Mouse (Mus musculus) neural tube, embryonic 14.5 days (tissue): ENCODE results near the gene Pdzd2. TPM values are rescaled to one million over a fixed set of nuclear protein-coding genes. Genes with fewer than 3 reads are reported as not detected.

Experiments used
- ATAC-seq: fragments of 200-750 bp; cut with Nextera tagmentation; 2 replicates; pipeline ENCODE4 v1.8.0; 2017; ENCODE audit warnings: low read depth, mild to moderate bottlenecking, moderate TSS enrichment, moderate library complexity
- H3K27ac ChIP-seq: fragments of 300-500 bp; sonication (generic); 2 replicates; pipeline ENCODE4 v1.5.1; 2014; ENCODE audit warnings: low read depth, mild to moderate bottlenecking, control low read depth, low read length, moderate library complexity, mixed read lengths
- H3K27me3 ChIP-seq: fragments of 300-500 bp; sonication (generic); 2 replicates; pipeline ENCODE4 v1.6.1; 2014; ENCODE audit warnings: low read length; ENCODE audit not compliant: control insufficient read depth, insufficient read depth
- H3K36me3 ChIP-seq: fragments of 300-500 bp; sonication (generic); 2 replicates; pipeline ENCODE4 v1.6.1; 2014; ENCODE audit warnings: low read length, mixed read lengths; ENCODE audit not compliant: control insufficient read depth, insufficient read depth
- H3K4me1 ChIP-seq: fragments of 300-500 bp; sonication (generic); 2 replicates; pipeline ENCODE4 v1.6.1; 2014; ENCODE audit warnings: low read length; ENCODE audit not compliant: control insufficient read depth, insufficient read depth
- H3K4me2 ChIP-seq: fragments of 300-500 bp; sonication (generic); 2 replicates; pipeline ENCODE4 v1.6.1; 2014; ENCODE audit warnings: mild to moderate bottlenecking, low read depth, low read length, control low read depth
- H3K4me3 ChIP-seq: fragments of 300-500 bp; sonication (generic); 2 replicates; pipeline ENCODE4 v1.5.1; 2014; ENCODE audit warnings: low read depth, low read length, control low read depth, mixed read lengths
- H3K9ac ChIP-seq: fragments of 300-500 bp; sonication (generic); replicated peaks from 2 replicates; pipeline ENCODE4 v1.6.1; 2014; ENCODE audit warnings: low read depth, mild to moderate bottlenecking, control low read depth, low read length, mixed read lengths
- H3K9me3 ChIP-seq: fragments of 300-500 bp; sonication (generic); 2 replicates; pipeline ENCODE4 v1.6.1; 2016; ENCODE audit warnings: low read length; ENCODE audit not compliant: control insufficient read depth
- WGBS: fragments of 180-500 bp; shearing (Covaris S2); extraction: QIAGEN DNeasy Blood & Tissue Kit; methylation state at CpG from one replicate; pipeline ENCODE4 v1.1.7; 2014; 5-methylcytosine and 5-hydroxymethylcytosine counted together
- polyA plus RNA-seq: library from polyadenylated mRNA; unstranded; fragments of >200 nt; fragmentation: Nextera tagmentation; extraction: Ambion mirVana; gene quantifications from 2 replicates; pipeline ENCODE4 v1.2.1, GENCODE M21; 2014

Pdzd2 gene
- polyA plus RNA-seq, 1 experiment from 2014 or later, result 16.6 TPM

DNA sequence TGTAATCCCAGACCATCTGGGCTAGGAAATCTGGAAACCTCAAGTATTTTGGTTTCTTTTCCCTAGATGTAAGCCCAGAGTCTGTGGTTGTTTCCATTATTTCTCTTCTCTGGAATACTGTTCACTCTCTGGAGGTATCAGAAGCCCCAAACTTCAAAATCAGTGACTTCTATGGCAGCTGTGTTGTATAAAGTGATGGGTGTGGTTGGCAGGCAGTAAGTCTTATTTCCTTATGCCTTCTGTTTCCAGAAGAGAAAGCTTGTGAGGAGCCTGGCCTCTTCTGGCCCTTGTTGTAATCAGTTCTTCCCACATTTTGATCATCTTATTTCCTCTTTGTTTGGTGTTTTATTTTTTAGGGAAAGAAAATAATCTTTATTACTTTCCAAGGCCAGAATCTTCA, 408.8 kb downstream of the Pdzd2 start:
- Histone ChIP-seq H3K27ac (no peak overlapping the region), H3K4me2 (no peak overlapping the region), H3K36me3 (no peaks in the 10 kb centered on the region), H3K9me3 (no peaks in the 10 kb centered on the region), H3K9ac (no peak overlapping the region), H3K27me3 (no peaks in the 10 kb centered on the region), H3K4me3 (no peak overlapping the region), H3K4me1 (no peaks in the 10 kb centered on the region)
- no peak for ATAC-seq

DNA sequence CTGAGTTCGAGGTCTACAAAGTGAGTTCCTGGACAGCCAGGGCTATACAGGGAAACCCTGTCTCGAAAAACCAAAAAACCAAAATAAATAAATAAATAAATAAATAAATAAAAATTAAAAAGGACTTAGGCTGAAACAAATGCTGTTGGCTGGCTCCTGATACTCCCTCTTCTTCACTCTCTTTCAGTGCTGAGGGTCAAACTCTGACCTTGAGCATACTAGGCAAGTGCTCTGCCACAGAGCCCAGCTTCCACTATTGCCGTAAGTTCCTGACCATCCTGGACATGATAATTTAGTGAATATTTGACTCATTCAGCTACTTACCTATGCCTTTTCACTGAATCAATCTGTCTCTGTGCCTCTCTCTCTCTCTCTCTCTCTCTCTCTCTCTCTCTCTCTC, 409.3 kb downstream of the Pdzd2 start:
- H3K9ac ChIP-seq, result no peak overlapping the region
- no peak overlapping the region for H3K27ac ChIP-seq
- H3K27me3 ChIP-seq, result no peaks in the 10 kb centered on the region
- no peak overlapping the region for H3K4me2 ChIP-seq
- H3K9me3 ChIP-seq, result no peaks in the 10 kb centered on the region
- H3K4me3 ChIP-seq, result no peak overlapping the region
- H3K36me3 ChIP-seq, result no peaks in the 10 kb centered on the region
- no peak for ATAC-seq
- no peaks in the 10 kb centered on the region for H3K4me1 ChIP-seq
- 89% methylated on average over 3 of the region's 3 CpGs for WGBS

DNA sequence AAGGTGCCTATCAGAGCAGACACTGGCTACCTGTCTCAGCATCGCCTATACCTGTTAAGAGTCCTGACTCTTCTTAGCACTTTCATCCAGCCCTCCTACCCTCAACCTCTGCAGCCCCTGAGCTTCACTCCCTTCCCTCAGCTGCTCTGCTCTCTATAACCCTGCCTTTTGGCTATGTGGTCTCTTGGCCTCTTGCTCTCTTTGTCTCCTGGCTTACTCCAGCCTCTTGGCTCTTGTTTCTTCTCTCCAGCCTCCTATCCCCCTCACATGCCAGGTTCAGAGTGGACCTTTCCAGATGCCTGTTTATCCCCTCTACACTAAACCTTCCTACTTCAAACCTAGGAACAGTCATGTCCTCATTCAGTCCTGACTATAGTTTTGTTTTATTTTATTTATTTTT, 415.4 kb downstream of the Pdzd2 start:
- Histone ChIP-seq H3K9ac (no peak overlapping the region), H3K9me3 (no peaks in the 10 kb centered on the region), H3K27ac (no peak overlapping the region), H3K27me3 (peaks cover 4% of the 10 kb centered on the region; the same call in 1 of the 2 replicates), H3K36me3 (no peaks in the 10 kb centered on the region), H3K4me3 (no peak overlapping the region), H3K4me1 (peaks cover 21% of the 10 kb centered on the region; the same call in 1 of the 2 replicates), H3K4me2 (peak overlapping the region; percentile 7; the same call in 1 of the 2 replicates)
- no peak for ATAC-seq
- 100% methylated on average over 1 of the region's 1 CpGs for WGBS

DNA sequence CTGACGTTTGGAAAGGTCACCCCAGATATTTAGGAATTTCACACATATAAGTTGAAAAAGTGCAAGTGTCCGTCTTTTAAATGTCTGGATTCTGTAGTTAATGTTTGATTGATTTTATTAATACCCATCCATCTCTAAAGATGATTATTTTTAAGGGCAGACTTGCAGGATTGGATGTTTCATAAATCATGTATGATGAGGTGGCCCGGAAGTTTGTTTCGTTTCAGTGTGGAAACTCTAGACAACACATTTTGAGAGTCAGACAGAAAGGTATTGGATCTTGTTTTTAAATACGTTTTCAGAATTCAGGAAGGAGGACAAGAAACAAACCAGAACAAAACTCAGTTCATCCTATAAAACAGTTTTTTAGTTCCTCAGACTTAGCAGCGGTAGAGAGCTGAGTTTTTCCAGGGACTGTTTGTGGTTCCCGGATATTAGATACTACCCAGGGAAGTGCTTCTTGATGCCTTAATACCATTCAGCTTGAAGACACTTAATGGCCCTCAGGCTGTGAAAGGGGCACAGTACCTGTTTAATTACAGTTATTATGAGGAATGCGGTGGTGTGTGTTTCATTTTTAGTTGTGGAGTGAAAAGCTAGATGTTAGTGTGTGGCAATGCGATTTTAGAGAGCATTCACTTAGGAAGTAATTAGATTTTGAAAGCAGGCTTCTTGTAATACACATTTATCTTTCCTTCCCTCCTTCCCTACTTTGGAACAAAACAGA, 416.9 kb downstream of the Pdzd2 start:
- WGBS, result 14% methylated on average over 9 of the region's 9 CpGs
- ATAC-seq, result no peak
- H3K9ac ChIP-seq, result peak overlapping the region; percentile 97; the same call in 1 of the 2 replicates
- H3K27ac ChIP-seq, result no peak overlapping the region
- H3K9me3 ChIP-seq, result no peaks in the 10 kb centered on the region
- peak overlapping the region; percentile 79 for H3K4me2 ChIP-seq
- no peaks in the 10 kb centered on the region for H3K36me3 ChIP-seq
- peaks cover 4% of the 10 kb centered on the region; the same call in 1 of the 2 replicates for H3K27me3 ChIP-seq
- peak overlapping the region; percentile 100 for H3K4me3 ChIP-seq
- peaks cover 21% of the 10 kb centered on the region; the same call in 1 of the 2 replicates for H3K4me1 ChIP-seq

DNA sequence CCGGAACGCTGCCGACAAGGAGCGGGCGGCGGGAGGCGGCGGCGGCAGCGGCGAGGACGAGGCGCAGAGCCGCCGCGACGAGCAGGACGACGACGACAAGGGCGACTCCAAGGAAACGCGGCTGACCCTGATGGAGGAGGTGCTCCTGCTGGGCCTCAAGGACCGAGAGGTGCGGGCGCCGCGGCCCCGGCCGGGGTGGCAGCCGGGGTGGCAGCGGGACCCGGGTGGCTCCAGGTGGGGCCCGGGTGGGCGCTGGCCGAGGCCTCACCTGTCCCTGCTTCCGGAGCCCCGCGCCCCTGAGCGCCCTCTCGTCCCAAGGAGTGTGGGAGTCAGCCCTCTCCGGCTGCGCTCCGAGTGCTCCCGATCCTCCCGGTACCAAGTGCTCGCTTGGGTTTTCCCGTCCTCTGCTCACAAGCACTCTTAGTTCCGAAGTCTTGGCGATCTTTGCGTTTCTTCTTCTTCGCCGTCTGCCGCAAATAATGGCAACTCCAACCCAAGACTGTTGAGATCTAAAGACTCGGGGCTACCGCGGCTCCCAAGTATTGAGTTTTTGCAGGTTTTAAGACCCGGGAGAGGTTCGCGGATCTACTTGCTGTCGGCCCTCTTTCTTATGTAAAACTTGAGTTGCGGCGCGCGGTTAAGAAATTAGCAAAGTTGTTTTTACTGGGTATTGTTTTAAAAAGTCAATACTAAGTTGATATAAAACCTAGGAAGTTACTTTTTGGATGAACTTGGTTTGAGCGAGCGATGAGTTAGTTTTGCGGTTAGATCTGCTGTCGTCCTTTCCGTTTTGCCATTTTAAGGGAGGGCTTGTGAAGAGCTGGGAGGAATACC, 417.7 kb downstream of the Pdzd2 start, which contains the start of gene 1810049J17Rik:
1810049J17Rik (minus strand) TSS at position 112 of the 834 bp plus-strand sequence.
- ATAC-seq, result peak; percentile 52
- no peaks in the 10 kb centered on the region for H3K9me3 ChIP-seq
- H3K4me2 ChIP-seq, result peak within 1 kb of the TSS; percentile 79
- H3K27ac ChIP-seq, result peak within 1 kb of the TSS; percentile 96
- under 1% methylated on average over 44 of the region's 70 CpGs for WGBS
- H3K4me1 ChIP-seq, result peaks cover 21% of the 10 kb centered on the region; the same call in 1 of the 2 replicates
- peaks cover 4% of the 10 kb centered on the region; the same call in 1 of the 2 replicates for H3K27me3 ChIP-seq
- peak within 1 kb of the TSS; percentile 100 for H3K4me3 ChIP-seq
- H3K9ac ChIP-seq, result peak within 1 kb of the TSS; percentile 97
- H3K36me3 ChIP-seq, result no peaks in the 10 kb centered on the region

DNA sequence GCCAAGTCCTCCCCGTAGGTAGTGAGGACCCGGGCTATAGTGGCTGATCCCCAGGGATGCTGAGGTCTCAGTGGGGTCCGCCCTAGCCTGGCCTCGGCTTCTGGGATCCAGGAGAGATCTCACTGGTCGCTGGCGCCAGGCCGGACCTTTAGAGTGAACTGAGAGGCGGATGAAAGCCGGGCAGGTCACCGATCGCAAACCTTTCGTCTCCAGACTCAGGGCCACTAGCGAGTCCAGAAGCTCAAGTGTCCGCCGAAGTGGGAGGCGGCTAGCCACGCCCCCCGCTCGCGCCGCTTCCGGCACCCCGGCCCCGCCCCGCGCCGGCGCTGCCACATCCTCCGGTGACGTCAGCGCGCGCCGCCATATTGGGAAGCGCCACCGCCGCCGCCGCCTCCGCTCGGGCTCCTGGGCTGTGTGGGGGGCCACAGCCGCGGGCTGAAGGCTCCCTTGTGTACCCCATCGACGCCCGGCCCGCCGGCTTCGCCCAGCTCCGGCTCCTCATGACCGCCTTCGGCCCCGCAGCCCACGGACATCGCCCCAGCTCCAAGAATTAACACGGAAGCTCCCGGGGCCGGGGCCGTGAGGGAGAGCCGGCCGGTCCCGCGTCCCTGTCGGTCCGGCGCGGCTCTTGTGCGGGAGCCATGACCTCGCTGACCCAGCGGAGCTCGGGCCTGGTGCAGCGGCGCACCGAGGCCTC, 418.5 kb downstream of the Pdzd2 start, which contains the start of gene Golph3:
Golph3 (plus strand) TSS at position 360 of the 697 bp plus-strand sequence.
- H3K4me3 ChIP-seq, result peak within 1 kb of the TSS; percentile 100
- peak within 1 kb of the TSS; percentile 97 for H3K9ac ChIP-seq
- peaks cover 21% of the 10 kb centered on the region; the same call in 1 of the 2 replicates for H3K4me1 ChIP-seq
- ATAC-seq, result peak; percentile 97
- peak within 1 kb of the TSS; percentile 96 for H3K27ac ChIP-seq
- no peaks in the 10 kb centered on the region for H3K9me3 ChIP-seq
- peak within 1 kb of the TSS; percentile 79 for H3K4me2 ChIP-seq
- H3K36me3 ChIP-seq, result no peaks in the 10 kb centered on the region
- peaks cover 4% of the 10 kb centered on the region; the same call in 1 of the 2 replicates for H3K27me3 ChIP-seq
- under 1% methylated on average over 64 of the region's 74 CpGs for WGBS

DNA sequence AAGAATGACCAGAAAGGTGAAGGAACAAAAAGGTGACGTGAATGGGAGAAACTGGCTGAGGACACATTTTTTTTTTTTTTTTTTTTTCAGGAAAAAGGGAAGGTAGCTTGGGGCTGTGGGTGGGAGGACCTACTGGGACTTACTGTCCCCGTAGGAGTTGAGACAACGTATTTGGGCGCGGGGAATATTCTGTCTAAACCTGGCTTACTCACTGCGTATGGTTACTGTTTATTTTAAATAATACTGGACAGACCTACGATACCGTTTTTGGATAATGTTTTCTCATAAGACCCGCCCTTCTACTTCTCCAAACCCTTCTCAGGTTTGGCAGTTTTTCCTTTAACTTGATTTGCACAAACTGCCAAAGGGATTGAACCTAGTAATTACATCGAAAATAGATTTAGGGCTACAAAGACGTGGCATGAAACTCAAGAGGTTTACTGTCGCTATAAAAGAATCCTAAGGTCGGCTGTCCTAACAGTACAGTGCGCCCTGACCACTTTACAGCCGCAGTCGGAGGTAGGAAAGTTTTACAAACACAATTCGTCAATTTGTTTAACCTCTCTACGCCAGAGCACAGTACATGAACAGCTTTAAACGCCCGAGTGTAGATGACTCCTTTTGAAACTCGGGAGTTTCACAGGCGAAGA, 419.2 kb downstream of the Pdzd2 start:
- peak overlapping the region; percentile 97 for H3K9ac ChIP-seq
- ATAC-seq, result no peak

DNA sequence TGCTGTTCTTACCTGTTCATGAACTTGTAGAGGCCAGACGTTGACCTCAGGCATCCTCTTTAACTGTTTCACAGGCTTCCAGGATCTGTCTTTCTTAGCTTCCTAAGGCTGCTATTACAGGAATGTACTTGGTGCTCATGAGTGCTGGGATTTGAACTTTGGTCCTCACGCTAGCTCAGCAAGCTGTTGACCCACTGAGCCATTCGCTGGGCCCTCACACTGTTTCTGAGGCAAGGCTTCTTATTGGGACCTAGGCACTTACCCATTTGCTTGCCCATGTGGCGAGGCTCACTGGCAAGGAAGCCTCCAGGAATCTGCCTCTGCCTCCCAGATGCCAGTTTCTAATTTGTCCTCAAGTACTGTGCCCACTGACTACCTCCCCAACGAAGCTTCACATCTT, 419.8 kb downstream of the Pdzd2 start:
- Histone ChIP-seq H3K4me3 (no peak overlapping the region), H3K27ac (no peak overlapping the region), H3K9me3 (no peaks in the 10 kb centered on the region), H3K27me3 (peaks cover 4% of the 10 kb centered on the region; the same call in 1 of the 2 replicates), H3K9ac (no peak overlapping the region), H3K4me2 (no peak overlapping the region), H3K4me1 (peaks cover 21% of the 10 kb centered on the region; the same call in 1 of the 2 replicates), H3K36me3 (no peaks in the 10 kb centered on the region)
- no peak for ATAC-seq
- WGBS, result 51% methylated on average over 5 of the region's 5 CpGs

More for the DNA sequence above, 419.2 kb downstream of the Pdzd2 start:
- no peaks in the 10 kb centered on the region for H3K9me3 ChIP-seq
- no peaks in the 10 kb centered on the region for H3K36me3 ChIP-seq
- peaks cover 4% of the 10 kb centered on the region; the same call in 1 of the 2 replicates for H3K27me3 ChIP-seq
- H3K4me1 ChIP-seq, result peaks cover 21% of the 10 kb centered on the region; the same call in 1 of the 2 replicates
- peak overlapping the region; percentile 100 for H3K4me3 ChIP-seq
- peak overlapping the region; percentile 79 for H3K4me2 ChIP-seq
- WGBS, result 4% methylated on average over 22 of the region's 22 CpGs
- peak overlapping the region; percentile 96 for H3K27ac ChIP-seq
